Mouse (Mus musculus): ENCODE data around the gene Chst10. TPM values are rescaled to one million over a fixed set of nuclear protein-coding genes. Genes with fewer than 3 reads are reported as not detected.

The Chst10 gene
- polyA plus RNA-seq, 2 experiments from 2014 or later = 21.9 to 32.7 TPM

GRCm38 (mm10) chr1:38866242-38866641 is 31.7 kb downstream of the Chst10 start:
- ATAC-seq = no peak

GRCm38 (mm10) chr1:38864341-38864740 is 33.6 kb downstream of the Chst10 start:
- no peak for ATAC-seq

- ATAC-seq = no peak
These were observed 35.7 kb downstream of the Chst10 start for GRCm38 (mm10) chr1:38862213-38862612.

GRCm38 (mm10) chr1:38860867-38861524 is 37.0 kb downstream of the Chst10 start:
- no peak for ATAC-seq

- ATAC-seq = no peak
These were observed 37.8 kb downstream of the Chst10 start for GRCm38 (mm10) chr1:38860207-38860606.

GRCm38 (mm10) chr1:38856196-38856595 is 41.8 kb downstream of the Chst10 start:
- ATAC-seq = no peak

GRCm38 (mm10) chr1:38852250-38852649 is 45.7 kb downstream of the Chst10 start:
- ATAC-seq = no peak

- no peak for ATAC-seq
These were observed 47.3 kb downstream of the Chst10 start for GRCm38 (mm10) chr1:38850650-38851049.

- ATAC-seq = no peak
These were observed 49.3 kb downstream of the Chst10 start for GRCm38 (mm10) chr1:38848451-38849289.

- ATAC-seq = no peak
These were observed 50.0 kb downstream of the Chst10 start for GRCm38 (mm10) chr1:38847975-38848374.

- ATAC-seq = no peak
These were observed 54.7 kb downstream of the Chst10 start for GRCm38 (mm10) chr1:38843275-38843674.

GRCm38 (mm10) chr1:38842861-38843260 is 55.1 kb downstream of the Chst10 start:
- ATAC-seq = no peak

- no peak for ATAC-seq
These were observed 58.0 kb downstream of the Chst10 start for GRCm38 (mm10) chr1:38839944-38840343.

GRCm38 (mm10) chr1:38836477-38836872 is 61.5 kb downstream of the Chst10 start, which contains the start of gene Lonrf2:
Gene Lonrf2, minus strand, starts transcription at chr1:38836711.
- no peak for ATAC-seq

- no peak for ATAC-seq
These were observed 62.1 kb downstream of the Chst10 start for GRCm38 (mm10) chr1:38835568-38836476.

- no peak for ATAC-seq
These were observed 63.1 kb downstream of the Chst10 start for GRCm38 (mm10) chr1:38834899-38835298.

GRCm38 (mm10) chr1:38824926-38825325 is 73.0 kb downstream of the Chst10 start:
- ATAC-seq = no peak

GRCm38 (mm10) chr1:38823851-38824250 is 74.1 kb downstream of the Chst10 start:
- ATAC-seq = no peak

GRCm38 (mm10) chr1:38819691-38820090 is 78.3 kb downstream of the Chst10 start:
- no peak for ATAC-seq

- ATAC-seq = no peak
These were observed 80.3 kb downstream of the Chst10 start for GRCm38 (mm10) chr1:38817671-38818070.

- no peak for ATAC-seq
These were observed 80.7 kb downstream of the Chst10 start for GRCm38 (mm10) chr1:38817268-38817667.

- ATAC-seq = no peak
These were observed 81.7 kb downstream of the Chst10 start for GRCm38 (mm10) chr1:38816306-38816705.

Measured in activated CD4-positive, CD25-positive, alpha-beta regulatory T cell, adult 4 months (primary cell).